ENCODE assay signal across 9 mouse cellular contexts in genomic region chr1:67181165-67181564, GRCm38 (mm10). TPM values are rescaled to one million over a fixed set of nuclear protein-coding genes. Genes with fewer than 3 reads are reported as not detected.
DNase-seq lines count a peak whose midpoint lies in the region; ATAC-seq lines count a peak whose summit lies in the region.
"Had no signal": no experiment of that assay in that cellular context is flagged by ENCODE, and none has a peak within 500 bp of the region (broad histone marks: within the 10 kb centered on the region; RNA-seq: fewer than 3 reads in every experiment).

No protein-coding gene starts in this region.

- intact Hi-C loops in left cerebral cortex, postnatal 14 days (cut with DNase I), result loop anchor here (10.0 kb wide), 1 partner anchor 1954 kb away; no protein-coding TSS in a partner anchor

- H3K27me3 ChIP-seq in kidney, embryonic 15.5 days, result no peaks in the 10 kb centered on the region
- no peaks in the 10 kb centered on the region for H3K27me3 ChIP-seq in neural tube, embryonic 12.5 days (replicated peaks)
- H3K27me3 ChIP-seq: embryonic facial prominence, embryonic 13.5 days had no signal

- H3K4me1 ChIP-seq in kidney, embryonic 15.5 days, result peaks cover 7% of the 10 kb centered on the region; the same call in 1 of the 2 replicates
- H3K4me1 ChIP-seq in neural tube, embryonic 12.5 days, result peaks cover 7% of the 10 kb centered on the region; the same call in 1 of the 2 replicates

- H3K36me3 ChIP-seq in kidney, embryonic 15.5 days, result no peaks in the 10 kb centered on the region
- H3K36me3 ChIP-seq in neural tube, embryonic 12.5 days, result no peaks in the 10 kb centered on the region
- H3K36me3 ChIP-seq: embryonic facial prominence, embryonic 13.5 days had no signal

- H3K9me3 ChIP-seq in kidney, embryonic 15.5 days (replicated peaks), result no peaks in the 10 kb centered on the region
- H3K9me3 ChIP-seq in neural tube, embryonic 12.5 days, result no peaks in the 10 kb centered on the region
- H3K9me3 ChIP-seq: embryonic facial prominence, embryonic 13.5 days had no signal

- no peak for ATAC-seq in kidney, embryonic 15.5 days (replicated peaks; ENCODE audit: low FRiP score)
- peak; percentile 64 to 75; a peak in 3 of 4 replicates for ATAC-seq in hematopoietic stem cell, adult 5-6 weeks (replicated peaks in 1 of 2; ENCODE audit: insufficient read depth in 1 of 2, low FRiP score in 2 of 2, low TSS enrichment in 1 of 2, low read depth in 1 of 2, poor library complexity in 2 of 2, severe bottlenecking in 2 of 2)
- ATAC-seq in neural tube, embryonic 12.5 days (ENCODE audit: low FRiP score, low read depth), result peak; percentile 41; the same call in 1 of the 2 replicates
- no peak for ATAC-seq in erythroblast, adult 5-6 weeks (replicated peaks; ENCODE audit: low FRiP score, poor library complexity, severe bottlenecking)

- H3K4me3 ChIP-seq in kidney, embryonic 15.5 days (replicated peaks), result no peak overlapping the region
- H3K4me3 ChIP-seq in neural tube, embryonic 12.5 days, result no peak overlapping the region
- H3K4me3 ChIP-seq: embryonic facial prominence, embryonic 13.5 days had no signal

- no peak overlapping the region for H3K9ac ChIP-seq in kidney, embryonic 15.5 days
- H3K9ac ChIP-seq in neural tube, embryonic 12.5 days, result no peak overlapping the region
- H3K9ac ChIP-seq: embryonic facial prominence, embryonic 13.5 days had no signal

- 6% methylated on average over 7 of the region's 7 CpGs for WGBS in kidney, embryonic 15.5 days
- 13% methylated on average over 7 of the region's 7 CpGs for WGBS in neural tube, embryonic 12.5 days

- H3K4me2 ChIP-seq in kidney, embryonic 15.5 days, result no peak overlapping the region
- H3K4me2 ChIP-seq in neural tube, embryonic 12.5 days (replicated peaks), result no peak overlapping the region
- H3K4me2 ChIP-seq: embryonic facial prominence, embryonic 13.5 days had no signal

- no peak overlapping the region for H3K27ac ChIP-seq in kidney, embryonic 15.5 days
- no peak overlapping the region for H3K27ac ChIP-seq in neural tube, embryonic 12.5 days
- H3K27ac ChIP-seq: embryonic facial prominence, embryonic 13.5 days had no signal

- peak; percentile 24 for DNase-seq in kidney, adult 18-20 months
- peak; percentile 44 to 55 for DNase-seq in adrenal gland, adult 18-20 months (ENCODE audit: low spot score in 2 of 2)
- DNase-seq in embryo, embryonic 11.5 days (ENCODE audit: low read depth, low spot score), result peak; percentile 34
- DNase-seq in left cerebral cortex, postnatal 14 days (ENCODE audit: low spot score in 2 of 2), result peak; percentile 46 to 76

RNA-seq across cellular contexts. Expression of gene Cps1, which starts 58.3 kb away (rescaled TPM):
- 0.06 and 0.49 TPM in 2 replicates for polyA plus RNA-seq in kidney, embryonic 15.5 days (2015; fragmentation: Nextera tagmentation; extraction: Ambion mirVana)
- under 1 TPM in 1 of 2 experiments, not detected in 1; 0.36 TPM for total RNA-seq in adrenal gland, adult 18-20 months (2021)
- total RNA-seq in hematopoietic stem cell, adult 5-6 weeks (2017), result not detected in 2 replicates
- 1 to 10 TPM in 1 of 2 experiments, under 1 TPM in 1; 0.94 to 1.1 TPM for total RNA-seq in left cerebral cortex, postnatal 14 days (2021)
- 0.09 and 0.14 TPM in 2 replicates for polyA plus RNA-seq in neural tube, embryonic 12.5 days (2016; fragmentation: Nextera tagmentation; extraction: Ambion mirVana)
- not detected in 2 replicates for total RNA-seq in erythroblast, adult 5-6 weeks (2015; ENCODE audit: low replicate concordance)
- not detected in 2 replicates for total RNA-seq in erythroblast, adult 5-6 weeks (2017; ENCODE audit: low replicate concordance)

Comparison
In these comparisons a context has a peak if more than half of its experiments do, and no peak if none do; other contexts are left out.
1. ATAC-seq: peak in hematopoietic stem cell, adult 5-6 weeks (2 of 2) and neural tube, embryonic 12.5 days (single experiment); none in kidney, embryonic 15.5 days (single experiment) and erythroblast, adult 5-6 weeks (single experiment).
2. Peak in every context shown above with its lines, with median percentiles within 50 percentile points of each other: DNase-seq.